Mouse (Mus musculus) stomach, postnatal 0 days (tissue): Measurements from ENCODE around the gene Myo15b.

ENCODE experiments used
- CTCF ChIP-seq: IDR thresholded peaks from 2 replicates; pipeline ENCODE4 v1.5.1; 2016; ENCODE audit warnings: antibody characterized with exemption, low read depth, mild to moderate bottlenecking, moderate library complexity
- EP300 ChIP-seq: optimal IDR thresholded peaks from 2 replicates; pipeline ENCODE3; 2016; ENCODE audit warnings: antibody characterized with exemption

- TF ChIP-seq EP300: no peak
- TF ChIP-seq CTCF: peak; percentile 41
These were observed 18.2 kb downstream of the Myo15b start for GRCm38 (mm10) chr11:115876438-115876837.
